Mouse (Mus musculus) CH12.LX (cell line): ENCODE measurements around the gene Fgd1.

Experiments used
- CHD2 ChIP-seq: IDR thresholded peaks from 2 replicates; pipeline ENCODE4 v1.6.1; 2011; ENCODE audit warnings: low read length, improper control_type of control experiment
- CTCF ChIP-seq, 2 experiments: IDR thresholded peaks in 1 of 2; conservative IDR thresholded peaks in 1 of 2; 2 replicates each; pipeline ENCODE4 v1.5.1; 2011 to 2012; ENCODE audit warnings: low read depth in 2 of 2, low read length in 2 of 2, improper control_type of control experiment in 1 of 2, inconsistent platforms in 1 of 2, mild to moderate bottlenecking in 1 of 2, moderate library complexity in 1 of 2
- ELF1 ChIP-seq: IDR thresholded peaks from 2 replicates; pipeline ENCODE4 v1.6.1; 2014; ENCODE audit warnings: low read depth, mild to moderate bottlenecking, inconsistent platforms, low read length, improper control_type of control experiment
- EP300 ChIP-seq: IDR thresholded peaks from 2 replicates; pipeline ENCODE4 v1.6.1; 2011; ENCODE audit warnings: low read length, improper control_type of control experiment
- HCFC1 ChIP-seq: IDR thresholded peaks from 2 replicates; pipeline ENCODE4 v1.6.1; 2012; ENCODE audit warnings: low read depth, mild to moderate bottlenecking, inconsistent platforms, low read length, improper control_type of control experiment
- IRF4 ChIP-seq: IDR thresholded peaks from 2 replicates; pipeline ENCODE4 v1.6.1; 2014; ENCODE audit warnings: low read depth, mild to moderate bottlenecking, inconsistent platforms, low read length, improper control_type of control experiment
- JUND ChIP-seq: conservative IDR thresholded peaks from 2 replicates; pipeline ENCODE4 v1.6.1; 2011; ENCODE audit warnings: low read depth, low read length, improper control_type of control experiment
- MAX ChIP-seq: IDR thresholded peaks from 2 replicates; pipeline ENCODE4 v1.6.1; 2011; ENCODE audit warnings: low read length, improper control_type of control experiment
- MYC ChIP-seq: IDR thresholded peaks from 2 replicates; pipeline ENCODE4 v1.6.1; 2011; ENCODE audit warnings: low read depth, mild to moderate bottlenecking, improper control_type of control experiment, low read length
- POLR2A ChIP-seq: IDR thresholded peaks from 2 replicates; pipeline ENCODE4 v1.6.1; 2011; ENCODE audit warnings: low read depth, mild to moderate bottlenecking, improper control_type of control experiment, low read length
- ZC3H11A ChIP-seq: IDR thresholded peaks from 2 replicates; pipeline ENCODE4 v1.6.1; 2012; ENCODE audit warnings: low read depth, mild to moderate bottlenecking, inconsistent platforms, low read length, improper control_type of control experiment
- ZKSCAN1 ChIP-seq: IDR thresholded peaks from 2 replicates; pipeline ENCODE4 v1.6.1; 2012; ENCODE audit warnings: low read depth, inconsistent platforms, low read length, improper control_type of control experiment, borderline replicate concordance
- ZMIZ1 ChIP-seq: IDR thresholded peaks from 2 replicates; pipeline ENCODE4 v1.6.1; 2012; ENCODE audit warnings: low read depth, mild to moderate bottlenecking, inconsistent platforms, low read length, improper control_type of control experiment
- ZNF384 ChIP-seq: IDR thresholded peaks from 2 replicates; pipeline ENCODE4 v1.6.1; 2012; ENCODE audit warnings: low read depth, low read length, improper control_type of control experiment, inconsistent platforms

- TF ChIP-seq MAX (no peak), CTCF (conservative IDR thresholded peaks at IDR 0.05 in 1 of 2, IDR thresholded peaks at IDR 0.05 in 1 of 2; ENCODE audit: low read depth in 2 of 2, low read length in 2 of 2) (no peak), MYC (no peak), ZNF384 (no peak), ELF1 (no peak), POLR2A (no peak), ZC3H11A (no peak), ZKSCAN1 (no peak), EP300 (no peak), ZMIZ1 (no peak), JUND (no peak), HCFC1 (no peak), CHD2 (no peak), IRF4 (no peak)
Observed at GRCm38 (mm10) chrX:151017897-151018296, 28.1 kb upstream of the Fgd1 start.
